ENCODE assay signal across 13 mouse cellular contexts in the genomic region with DNA sequence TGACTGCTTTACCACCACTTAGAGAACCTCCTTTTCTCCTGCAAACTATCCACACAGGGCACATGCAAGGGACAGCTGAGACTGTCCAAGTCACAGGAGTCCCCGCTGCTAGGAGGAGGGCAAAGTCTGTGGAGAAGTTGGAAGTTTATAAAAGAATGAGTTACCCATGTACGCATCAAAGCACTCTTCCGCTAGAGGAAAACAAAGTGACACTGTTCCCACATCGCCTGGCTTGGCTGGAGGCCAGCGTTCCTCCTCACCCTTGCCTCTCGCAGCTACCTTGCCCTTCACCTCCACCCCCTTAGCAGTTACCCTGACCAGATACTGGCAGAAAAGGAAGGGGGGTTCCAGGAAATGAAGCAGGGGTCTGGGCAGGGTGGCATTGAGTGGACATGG. TPM values are rescaled to one million over a fixed set of nuclear protein-coding genes. Genes with fewer than 3 reads are reported as not detected.
DNase-seq lines count a peak whose midpoint lies in the region; ATAC-seq and TF ChIP-seq lines count a peak whose summit lies in the region.
"Had no signal": no experiment of that assay in that cellular context is flagged by ENCODE, and none has a peak within 500 bp of the region (broad histone marks: within the 10 kb centered on the region; RNA-seq: fewer than 3 reads in every experiment).

No protein-coding gene starts in this region.

- no peak overlapping the region for H3K9ac ChIP-seq in lung, postnatal 0 days (replicated peaks; ENCODE audit: low read depth)
- no peak overlapping the region; the same call in 1 of the 2 replicates for H3K9ac ChIP-seq in liver, postnatal 0 days (replicated peaks)

- no peak for TF ChIP-seq EP300 in lung, postnatal 0 days (IDR thresholded peaks at IDR 0.05)
- TF ChIP-seq EP300 in liver, postnatal 0 days (IDR thresholded peaks at IDR 0.05; ENCODE audit: low read depth) = no peak

- no peak overlapping the region for H3K27ac ChIP-seq in lung, postnatal 0 days (ENCODE audit: low read length)
- H3K27ac ChIP-seq in liver, postnatal 0 days (ENCODE audit: low read depth) = peak overlapping the region; percentile 78
- H3K27ac ChIP-seq: left cerebral cortex, adult 2 months; midbrain, embryonic 10.5 days had no signal

- TF ChIP-seq CTCF in lung, postnatal 0 days (IDR thresholded peaks at IDR 0.05) = no peak
- no peak for TF ChIP-seq CTCF in liver, postnatal 0 days (IDR thresholded peaks at IDR 0.05; ENCODE audit: low read depth)

- WGBS in lung, postnatal 0 days = 15% methylated on average over 6 of the region's 6 CpGs
- 51% methylated on average over 6 of the region's 6 CpGs for WGBS in liver, postnatal 0 days (ENCODE audit: insufficient replicate concordance)

- peak; percentile 8; the same call in 1 of the 2 replicates for ATAC-seq in lung, postnatal 0 days
- ATAC-seq in liver, postnatal 0 days = no peak
- ATAC-seq in activated CD4-positive, CD25-positive, alpha-beta regulatory T cell, adult 4 months = no peak

- H3K9me3 ChIP-seq in lung, postnatal 0 days (ENCODE audit: low read length) = no peaks in the 10 kb centered on the region
- H3K9me3 ChIP-seq in liver, postnatal 0 days (ENCODE audit: low read length) = no peaks in the 10 kb centered on the region
- H3K9me3 ChIP-seq: midbrain, embryonic 10.5 days had no signal

- no peak overlapping the region for H3K4me3 ChIP-seq in lung, postnatal 0 days (ENCODE audit: low read depth, low read length)
- H3K4me3 ChIP-seq in liver, postnatal 0 days (ENCODE audit: low read depth, low read length) = no peak overlapping the region
- H3K4me3 ChIP-seq: erythroblast, embryonic 14.5 days; left cerebral cortex, adult 2 months; midbrain, embryonic 10.5 days had no signal

- DNase-seq in adrenal gland, postnatal 10 days = peak; percentile 40
- no peak for DNase-seq in adrenal gland, adult 8-10 months
- DNase-seq in lung, postnatal 0 days (ENCODE audit: low spot score) = no peak
- no peak for DNase-seq in lung, postnatal 10 days
- DNase-seq in kidney, adult 8-10 months = peak; percentile 83 to 86
- peak; percentile 54 for DNase-seq in liver, postnatal 0 days
- DNase-seq in cerebellum, postnatal 4 days (ENCODE audit: low spot score in 2 of 2) = no peak
- DNase-seq: right cerebral cortex, adult 18-20 months had no signal

- no peaks in the 10 kb centered on the region for H3K36me3 ChIP-seq in lung, postnatal 0 days (ENCODE audit: insufficient read depth, low read length)
- H3K36me3 ChIP-seq in liver, postnatal 0 days (replicated peaks; ENCODE audit: insufficient read depth, low read length) = no peaks in the 10 kb centered on the region
- H3K36me3 ChIP-seq: midbrain, embryonic 10.5 days had no signal

- no peaks in the 10 kb centered on the region for H3K27me3 ChIP-seq in lung, postnatal 0 days (replicated peaks; ENCODE audit: insufficient read depth, low read length)
- no peaks in the 10 kb centered on the region for H3K27me3 ChIP-seq in liver, postnatal 0 days (ENCODE audit: insufficient read depth, low read length)

- H3K4me2 ChIP-seq in lung, postnatal 0 days (replicated peaks; ENCODE audit: low read depth, low read length) = no peak overlapping the region
- H3K4me2 ChIP-seq in liver, postnatal 0 days (ENCODE audit: low read depth, low read length) = no peak overlapping the region

- H3K4me1 ChIP-seq in lung, postnatal 0 days (ENCODE audit: insufficient read depth, low read depth, low read length) = peaks cover 26% of the 10 kb centered on the region
- peaks cover 39% of the 10 kb centered on the region for H3K4me1 ChIP-seq in liver, postnatal 0 days (ENCODE audit: insufficient read depth)
- H3K4me1 ChIP-seq: midbrain, embryonic 10.5 days had no signal

RNA-seq across cellular contexts. Expression of a gene that starts 18.5 kb away (rescaled TPM):
- total RNA-seq in adrenal gland, postnatal 10 days (2021) = not detected
- not detected for total RNA-seq in adrenal gland, adult 8-10 months (2022)
- 0.12 TPM in 1 of 2 replicates, not detected in the other for polyA plus RNA-seq in lung, postnatal 0 days (2015; fragmentation: Nextera tagmentation; extraction: Ambion mirVana)
- 0.08 and 0.09 TPM in 2 replicates for polyA plus RNA-seq in liver, postnatal 0 days (2015; fragmentation: Nextera tagmentation; extraction: Ambion mirVana)
- not detected for polyA plus RNA-seq in activated CD4-positive, CD25-positive, alpha-beta regulatory T cell, adult 4 months (2017; shearing (Covaris generic))
- total RNA-seq: left cerebral cortex, adult 2 months had no signal
- polyA plus RNA-seq: erythroblast, embryonic 14.5 days; heart, embryonic 14.5 days; midbrain, embryonic 10.5 days had no signal

RNA-seq across cellular contexts. Expression of a gene that starts 21.4 kb away (rescaled TPM):
- total RNA-seq in adrenal gland, postnatal 10 days (2021) = 100 to 1,000 TPM; 190 to 302 TPM
- 10 to 100 TPM; 38.4 to 78.8 (median 49.7) TPM for total RNA-seq in adrenal gland, adult 8-10 months (2022)
- 514 and 711 TPM in 2 replicates for polyA plus RNA-seq in lung, postnatal 0 days (2015; fragmentation: Nextera tagmentation; extraction: Ambion mirVana)
- polyA plus RNA-seq in liver, postnatal 0 days (2015; fragmentation: Nextera tagmentation; extraction: Ambion mirVana) = 134 and 135 TPM in 2 replicates
- polyA plus RNA-seq in activated CD4-positive, CD25-positive, alpha-beta regulatory T cell, adult 4 months (2017; shearing (Covaris generic)) = under 1 TPM in 1 of 2 experiments, not detected in 1; 0.18 TPM

Comparison
In these comparisons a context has a peak if more than half of its experiments do, and no peak if none do; other contexts are left out.
1. DNase-seq: peak in adrenal gland, postnatal 10 days (single experiment), kidney, adult 8-10 months (2 of 2) and liver, postnatal 0 days (single experiment); none in adrenal gland, adult 8-10 months (single experiment), lung, postnatal 0 days (single experiment), lung, postnatal 10 days (single experiment) and cerebellum, postnatal 4 days (0 of 2).
2. RNA of a gene that starts 21.4 kb away (polyA plus RNA-seq): 514 to 711 TPM in lung, postnatal 0 days and 134 to 135 TPM in liver, postnatal 0 days; 0.18 TPM in activated CD4-positive, CD25-positive, alpha-beta regulatory T cell, adult 4 months; every median in the first group is over 100 times any median in the second.